Mouse (Mus musculus): ENCODE data around the gene Cped1.

Cped1 gene

DNA sequence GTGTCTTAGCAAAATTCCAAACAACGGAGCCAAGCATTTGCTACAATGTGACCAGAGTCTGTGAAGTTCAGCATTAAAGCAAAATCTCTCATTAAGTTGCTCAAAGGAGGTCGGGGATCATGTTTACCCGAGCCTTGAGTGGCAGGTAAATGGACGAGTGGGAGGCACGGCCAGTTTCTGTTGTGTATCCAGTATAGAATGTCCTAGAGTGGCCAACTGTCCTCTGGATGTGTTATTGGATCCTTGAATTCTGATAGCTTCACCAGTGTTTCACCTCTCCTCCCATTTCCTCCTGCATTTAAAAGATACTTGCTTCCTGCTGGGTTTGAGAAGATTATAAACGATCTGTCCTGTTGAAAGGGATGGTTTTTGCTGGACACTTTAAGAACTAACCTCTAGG lies 14.4 kb downstream of the Cped1 start:
- no peak for DNase-seq (ENCODE audit: low spot score)

DNA sequence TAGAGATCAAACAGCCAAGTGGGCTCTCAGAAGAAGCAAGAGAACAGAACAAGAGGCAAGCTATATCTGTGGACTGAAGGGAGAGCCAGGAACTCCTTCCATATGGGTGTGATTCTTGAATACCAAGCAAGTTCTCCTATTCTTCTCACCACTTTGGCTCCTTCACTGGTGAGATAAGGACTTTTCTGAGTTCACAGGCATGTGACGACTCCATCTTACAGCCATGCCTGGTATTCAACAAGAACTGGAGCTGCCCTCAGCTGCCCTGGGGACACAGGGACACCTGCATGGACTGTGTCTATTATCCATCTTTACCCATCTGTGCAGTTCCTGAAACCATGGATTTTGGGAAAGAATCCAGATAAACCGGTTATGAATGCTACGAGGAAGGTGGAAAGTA lies 15.2 kb downstream of the Cped1 start:
- DNase-seq (ENCODE audit: low spot score): no peak

DNA sequence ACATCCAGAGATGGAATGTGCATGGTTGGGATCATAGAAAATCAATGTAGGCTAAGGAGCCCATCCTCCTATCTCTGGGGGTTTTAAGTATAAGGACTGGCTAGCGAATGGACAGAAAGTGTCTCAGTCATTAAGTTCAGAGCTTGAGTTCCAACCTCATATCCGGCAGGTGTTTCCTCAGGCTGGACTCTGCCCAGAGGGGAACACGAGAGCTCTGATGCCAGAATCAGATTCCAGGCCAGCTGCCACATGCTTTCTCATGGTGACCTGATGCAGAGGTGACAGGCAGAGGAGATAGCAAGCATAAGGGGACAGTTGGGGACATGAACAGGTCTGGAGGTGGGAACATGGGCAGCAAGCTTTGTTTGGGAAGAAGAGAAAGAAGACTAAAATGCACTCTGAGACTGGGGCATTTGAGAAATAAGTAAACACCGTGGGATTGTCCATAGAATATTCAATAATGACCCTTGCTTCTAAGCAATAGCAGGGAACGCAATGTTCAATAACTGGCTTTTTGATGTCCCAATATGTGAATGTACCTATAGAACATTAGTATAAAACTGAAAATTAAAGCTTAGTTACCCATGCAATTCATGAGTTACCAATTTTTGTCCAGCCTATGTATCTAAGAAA lies 15.7 kb downstream of the Cped1 start:
- no peak for DNase-seq (ENCODE audit: low spot score)

DNA sequence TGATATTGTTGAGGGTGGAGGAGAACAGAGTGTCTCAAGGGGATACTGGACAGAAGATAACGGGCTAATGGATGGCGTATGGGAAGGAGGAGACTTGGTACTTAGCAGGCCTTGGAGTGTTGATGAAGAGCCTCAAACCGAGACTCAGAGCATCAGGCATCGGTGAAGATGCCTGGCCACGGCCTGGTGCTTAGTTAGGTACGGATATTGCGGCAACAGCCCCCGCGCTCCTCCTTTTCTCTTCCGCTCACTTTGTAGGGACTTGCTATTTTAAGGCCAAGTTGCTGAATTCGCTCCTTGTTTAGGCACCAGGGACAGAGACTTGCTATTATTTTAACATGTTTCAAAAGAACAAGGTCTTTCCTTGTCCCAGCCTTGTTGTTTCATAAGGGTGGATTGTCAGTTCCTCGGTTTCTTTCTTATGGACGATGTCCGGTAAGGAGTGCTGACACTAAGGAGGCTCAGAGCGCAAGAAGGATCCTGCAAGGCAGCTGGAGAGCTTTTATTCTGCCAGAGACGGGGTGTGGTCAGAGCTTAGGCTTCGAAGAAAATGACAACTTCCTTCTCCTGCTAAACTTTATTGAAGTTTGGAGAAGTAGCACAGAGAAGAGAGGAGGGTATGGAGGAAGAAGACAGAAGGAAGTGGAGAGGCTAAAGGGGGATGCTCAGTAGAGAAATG lies 16.9 kb downstream of the Cped1 start:
- no peak for DNase-seq (ENCODE audit: low spot score)

DNA sequence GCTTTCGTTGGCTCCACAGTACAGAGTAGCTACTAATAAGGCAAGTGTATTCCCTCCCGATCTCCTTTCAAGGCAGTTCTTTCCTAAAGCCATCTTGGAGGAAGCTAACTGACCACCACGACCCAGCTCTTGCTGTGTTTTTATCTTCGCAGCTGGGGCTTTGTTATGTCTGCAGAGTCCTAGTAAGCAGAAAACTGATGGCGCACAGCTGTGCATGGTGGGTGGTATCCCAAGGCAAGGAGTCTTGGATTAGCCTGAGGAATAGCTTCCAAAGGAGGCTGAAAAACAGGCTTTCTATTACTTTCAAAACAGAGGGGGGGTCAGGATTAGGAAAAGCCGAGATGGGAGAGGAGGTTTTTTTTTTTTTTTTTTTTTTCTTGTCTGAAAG lies 17.5 kb downstream of the Cped1 start:
- DNase-seq (ENCODE audit: low spot score): no peak

DNA sequence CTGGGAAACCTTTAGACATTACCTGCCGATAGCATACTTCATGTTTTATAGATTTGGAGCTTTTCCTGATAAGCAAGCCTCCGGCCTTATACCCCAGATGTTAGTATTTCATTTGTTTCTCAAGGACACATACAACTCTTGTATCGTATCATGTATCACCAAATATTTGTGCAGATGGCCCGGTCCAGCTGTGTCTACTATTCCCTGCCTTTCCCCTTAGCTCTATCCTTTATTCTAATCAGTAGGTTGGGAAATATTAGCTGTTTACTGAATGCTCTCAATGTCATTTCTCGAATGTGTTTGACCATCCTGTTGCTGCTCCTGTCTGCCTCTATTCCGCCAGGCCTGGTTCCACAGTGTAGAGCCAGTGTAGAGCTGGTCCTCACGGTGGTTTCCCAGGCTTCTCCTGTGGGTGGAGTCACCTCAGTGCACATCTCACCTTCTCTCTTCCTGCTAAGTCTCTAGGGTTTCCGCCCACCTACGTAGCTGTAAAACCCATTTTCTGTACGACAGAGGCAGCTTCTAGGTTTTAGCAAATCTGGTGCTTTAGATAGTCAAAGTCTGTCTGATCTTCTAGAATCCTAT lies 18.3 kb downstream of the Cped1 start:
- no peak for DNase-seq (ENCODE audit: low spot score)

DNA sequence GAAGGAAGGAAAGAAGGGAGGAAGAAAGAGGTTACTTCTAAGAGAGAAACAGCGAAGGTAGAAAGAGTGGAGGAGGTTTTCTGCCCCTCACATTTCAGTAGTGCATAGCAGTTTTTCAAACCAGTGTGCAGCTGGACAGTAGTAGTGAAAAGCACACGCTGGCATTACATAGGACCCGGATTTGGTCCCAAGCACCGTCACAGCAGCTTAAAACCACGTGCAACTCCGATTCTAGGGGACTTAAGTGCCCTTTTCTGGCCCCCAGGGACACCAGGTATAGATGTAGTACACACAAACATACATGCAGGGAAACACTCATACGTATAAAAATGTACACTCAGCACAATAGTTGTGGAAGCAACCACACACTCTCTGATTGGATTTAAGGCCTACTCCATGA lies 22.6 kb downstream of the Cped1 start:
- no peak for DNase-seq (ENCODE audit: low spot score)

DNA sequence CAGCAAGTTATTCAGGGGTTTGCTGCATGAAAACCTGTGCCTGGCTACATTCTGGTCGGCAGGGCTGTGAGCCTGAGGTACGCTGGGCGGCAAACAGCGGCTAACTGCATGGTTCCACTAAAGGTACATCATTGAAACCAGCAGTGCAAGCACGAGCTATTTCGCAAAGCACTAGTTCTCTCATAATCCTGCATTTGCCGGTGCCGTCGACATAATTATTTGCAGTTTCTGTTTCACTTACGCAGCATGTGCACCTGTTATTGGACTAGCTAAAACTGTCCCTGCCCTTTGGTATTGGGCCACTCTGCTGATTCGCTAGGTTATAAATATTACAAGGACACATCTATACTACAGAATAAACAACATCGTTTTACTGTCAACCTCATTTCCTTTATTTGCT lies 24.5 kb downstream of the Cped1 start:
- DNase-seq (ENCODE audit: low spot score): no peak

DNA sequence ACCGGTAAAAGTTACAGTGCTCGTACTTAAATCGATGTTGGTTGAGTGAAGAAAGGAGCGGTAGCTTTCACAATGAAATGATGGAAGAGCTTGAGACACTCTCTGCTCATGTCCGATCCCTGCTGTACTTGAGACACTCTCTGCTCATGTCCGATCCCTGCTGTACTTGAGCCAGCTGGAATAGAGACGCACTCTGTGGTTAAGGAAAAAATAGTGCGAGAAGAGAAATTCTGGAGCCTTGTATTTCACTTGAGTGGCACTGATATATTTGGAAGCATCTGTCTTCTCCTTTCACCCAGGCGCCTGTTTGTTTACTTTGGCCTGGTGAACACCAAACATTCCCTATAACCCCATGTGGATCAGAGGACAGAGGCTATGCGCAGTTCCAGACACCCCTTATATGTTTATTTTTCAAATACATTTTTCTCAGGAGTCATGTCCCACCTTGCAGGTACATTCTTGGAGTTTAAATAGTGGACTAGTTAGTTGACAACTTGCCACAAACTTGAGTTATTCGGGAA lies 25.1 kb downstream of the Cped1 start:
- no peak for DNase-seq (ENCODE audit: low spot score)

DNA sequence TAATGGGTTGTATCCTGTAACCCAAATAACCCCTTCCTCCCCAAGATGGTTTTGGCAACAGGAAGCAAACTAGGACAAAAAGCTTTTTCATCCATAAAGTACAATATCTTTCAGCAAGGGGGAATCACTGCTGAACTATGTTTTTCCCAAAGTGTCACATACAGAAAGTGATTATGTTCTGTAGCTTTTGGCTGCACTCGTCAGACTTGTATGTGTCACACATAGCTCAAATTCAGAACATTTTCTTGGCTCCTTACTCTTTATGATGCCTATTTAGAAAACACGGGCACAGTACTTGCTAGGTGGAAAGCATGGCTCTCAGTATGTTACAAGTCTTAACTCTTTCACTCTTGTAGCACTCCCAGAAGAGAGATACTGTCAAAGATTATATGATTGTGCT lies 25.8 kb downstream of the Cped1 start:
- no peak for DNase-seq (ENCODE audit: low spot score)

DNA sequence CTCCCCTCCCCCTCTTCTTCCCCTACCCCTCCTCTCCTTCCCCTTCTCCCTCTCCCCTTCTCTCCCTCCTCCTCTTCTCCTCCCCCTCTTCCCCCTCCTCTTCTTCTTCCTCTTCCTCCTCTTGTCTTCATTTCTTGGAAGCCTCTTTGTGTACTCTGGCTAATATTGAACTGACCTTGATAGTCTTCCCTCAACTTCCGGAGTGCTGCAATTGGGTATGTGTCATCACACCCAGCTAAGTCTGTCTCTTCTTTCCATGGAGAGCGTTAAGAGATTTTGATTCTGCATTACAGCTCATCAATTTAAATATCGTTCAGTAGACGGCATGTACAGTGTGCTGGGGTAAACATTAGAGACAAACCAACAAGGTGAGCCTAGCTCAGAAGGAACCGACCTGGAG lies 26.4 kb downstream of the Cped1 start:
- DNase-seq (ENCODE audit: low spot score): no peak

DNA sequence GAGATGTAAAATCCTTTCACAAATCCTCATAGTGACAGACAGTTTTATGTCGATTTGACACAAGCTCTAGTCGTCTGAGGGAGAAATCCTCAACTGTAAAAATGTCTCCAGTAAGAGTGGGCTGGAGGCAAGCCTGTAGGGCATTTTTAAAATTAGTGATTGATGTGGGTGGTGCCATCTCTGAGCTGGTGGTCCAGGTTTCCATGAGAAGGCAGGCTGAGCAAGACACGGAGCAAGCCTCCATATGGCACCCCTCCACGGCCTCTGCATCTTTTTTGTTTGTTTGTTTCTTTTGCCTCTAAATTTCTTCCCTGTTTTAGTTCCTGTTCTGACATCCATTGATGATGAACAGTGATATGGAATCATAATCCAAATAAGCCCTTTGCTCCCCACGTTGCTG lies 26.8 kb downstream of the Cped1 start:
- no peak for DNase-seq (ENCODE audit: low spot score)

DNA sequence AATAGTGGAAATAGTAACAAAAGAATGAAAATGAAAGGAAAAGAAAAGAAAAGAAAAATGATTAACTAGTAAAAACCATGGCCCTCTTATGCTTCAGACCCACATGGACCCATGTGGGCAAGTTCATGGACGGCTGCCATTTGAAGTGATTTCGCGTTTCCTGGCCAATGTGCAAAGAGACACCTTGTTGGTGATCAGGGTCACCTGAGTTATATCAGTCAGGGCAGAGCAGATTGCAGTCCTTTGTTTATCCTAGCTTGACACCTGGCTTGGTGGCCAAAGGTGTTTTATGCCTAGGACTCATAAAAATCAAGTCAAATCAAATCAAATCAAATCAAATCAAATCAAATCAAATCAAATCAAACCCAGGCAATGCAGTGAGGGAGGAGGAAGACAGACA lies 27.7 kb downstream of the Cped1 start:
- DNase-seq (ENCODE audit: low spot score): no peak

DNA sequence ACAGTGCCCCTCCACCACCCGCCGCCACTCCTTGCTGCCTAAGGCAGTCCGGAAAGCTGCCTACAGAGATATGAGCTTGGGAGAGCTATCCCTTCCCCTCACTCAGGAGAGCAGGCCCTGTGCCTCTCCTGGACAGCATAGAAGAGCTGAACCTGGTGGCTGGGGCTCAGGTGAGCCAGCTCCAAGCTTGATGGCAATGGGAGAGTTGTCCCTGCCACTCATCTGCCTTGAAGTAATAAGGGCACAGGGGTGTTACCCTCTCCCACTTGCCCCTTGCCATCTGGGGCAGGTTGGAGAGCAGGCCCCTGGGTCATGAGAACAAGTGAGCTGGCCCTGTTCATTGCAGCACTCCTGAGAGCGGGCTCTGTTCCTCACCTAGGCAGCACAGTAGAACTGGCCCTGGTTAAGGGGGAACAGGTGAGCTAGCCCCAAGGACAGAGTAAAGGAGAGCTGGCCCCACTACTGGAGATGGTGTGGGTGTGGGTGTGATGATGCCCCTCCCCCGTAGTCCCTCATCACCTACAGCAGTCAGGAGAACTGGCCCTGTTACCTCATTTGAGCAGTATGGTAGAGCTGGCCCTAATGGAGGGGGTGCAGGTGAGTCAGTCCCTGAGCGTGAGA lies 28.7 kb downstream of the Cped1 start:
- DNase-seq (ENCODE audit: low spot score): no peak

DNA sequence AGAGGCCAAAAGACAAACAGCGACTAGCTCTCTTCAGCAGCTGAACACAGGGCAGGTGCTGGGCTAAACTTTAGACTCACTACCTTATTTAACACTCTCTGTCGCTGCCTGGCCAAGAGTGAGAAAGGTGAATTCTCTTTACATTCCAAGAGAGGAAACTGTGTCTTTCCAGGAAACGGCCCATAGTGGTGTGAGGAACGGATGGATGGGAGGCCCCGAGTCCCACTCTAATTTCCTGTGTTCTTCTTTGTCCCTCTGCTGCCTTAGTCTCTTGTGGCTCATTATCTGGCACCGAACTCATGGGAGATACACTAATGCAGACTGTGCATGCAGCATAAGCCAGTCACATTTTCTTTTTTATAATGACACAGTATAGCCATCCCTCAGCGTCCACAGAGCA lies 31.9 kb downstream of the Cped1 start:
- DNase-seq (ENCODE audit: low spot score): no peak

DNA sequence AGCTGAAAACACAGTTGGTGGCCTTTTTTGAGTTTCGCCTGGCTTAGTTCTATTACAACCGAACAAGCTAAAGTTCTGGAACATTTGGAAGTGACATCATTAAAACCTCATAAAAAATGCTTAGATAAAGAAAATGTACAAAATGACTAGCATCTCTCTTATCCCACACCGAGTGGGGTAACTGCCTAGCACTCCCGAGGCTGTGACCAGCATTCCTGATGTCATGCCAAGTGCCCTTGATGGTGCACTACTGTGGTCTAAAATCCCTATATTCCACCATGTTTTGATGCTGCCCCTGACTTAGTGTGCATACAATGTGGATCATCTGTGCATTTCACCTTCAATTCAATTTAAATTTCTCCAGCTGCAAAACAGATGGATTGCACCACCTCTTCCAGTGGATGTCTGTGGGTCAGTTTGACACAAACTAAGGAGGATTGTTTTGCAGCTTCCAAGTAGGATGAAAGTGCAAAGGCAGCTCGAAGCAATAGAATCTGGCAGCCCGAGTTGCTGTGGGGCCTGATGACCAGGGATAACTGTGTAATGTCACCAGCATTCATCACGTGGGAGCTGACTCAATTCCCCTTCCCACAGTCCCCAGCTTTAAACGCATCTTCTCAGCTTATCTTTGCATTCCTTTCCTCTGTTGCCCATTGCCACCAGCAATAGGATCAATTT lies 33.2 kb downstream of the Cped1 start:
- DNase-seq (ENCODE audit: low spot score): no peak

DNA sequence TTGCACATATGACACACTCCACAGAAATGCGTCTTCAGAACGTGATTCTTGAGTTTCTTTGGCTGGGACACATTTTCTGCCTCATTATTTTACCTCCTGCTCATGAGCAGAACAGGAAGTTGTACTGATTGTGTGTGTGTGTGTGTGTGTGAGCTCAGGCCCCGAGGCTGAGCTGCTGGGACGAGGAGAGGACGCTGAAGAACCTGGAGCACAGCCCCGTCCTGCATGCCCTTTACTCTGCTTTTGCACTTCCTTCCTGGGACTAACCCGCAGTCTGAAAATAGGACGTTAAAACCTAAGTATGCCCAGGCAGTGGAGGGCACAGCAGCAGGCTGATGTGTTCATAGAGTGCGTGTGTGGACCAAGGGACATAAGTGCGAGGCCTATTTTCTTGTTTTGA lies 33.9 kb downstream of the Cped1 start:
- DNase-seq (ENCODE audit: low spot score): no peak

DNA sequence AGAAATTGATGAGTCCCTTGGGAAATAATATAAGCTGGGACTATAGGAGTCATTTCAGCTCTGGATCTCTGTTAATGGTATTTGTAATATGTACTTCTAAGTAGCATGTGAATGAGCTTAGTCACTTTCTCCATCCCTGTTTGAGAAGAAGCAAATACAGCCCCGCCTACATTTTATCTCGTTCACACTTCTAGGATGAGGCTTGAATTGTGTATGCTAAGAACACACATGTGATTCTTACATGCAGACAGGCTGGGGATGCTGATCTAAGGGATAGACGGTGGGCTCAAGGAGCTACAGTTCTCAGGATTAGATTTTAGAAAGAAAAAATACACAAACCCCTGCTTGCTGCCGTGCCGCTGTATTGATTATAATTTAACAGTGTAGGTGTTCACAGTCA lies 35.0 kb downstream of the Cped1 start:
- DNase-seq (ENCODE audit: low spot score): no peak

DNA sequence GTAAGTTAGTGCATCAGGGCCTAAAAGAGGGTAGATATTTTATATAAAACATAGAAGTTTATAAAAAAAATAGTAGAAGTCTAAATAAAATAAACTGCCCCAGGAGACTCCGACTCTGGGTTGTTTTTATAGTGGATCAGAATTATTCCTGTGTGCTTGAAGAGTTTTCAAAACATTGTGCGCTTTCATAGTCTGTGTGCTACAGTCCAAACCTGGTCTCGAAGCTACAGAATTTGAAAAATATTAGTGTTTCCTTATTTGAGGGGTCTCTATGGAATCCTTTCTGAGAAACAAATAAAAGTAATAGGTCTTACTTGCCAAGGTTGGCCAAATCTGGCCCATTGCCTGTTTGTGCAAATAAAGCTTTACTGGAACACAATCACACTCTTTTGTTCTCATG lies 35.6 kb downstream of the Cped1 start:
- DNase-seq (ENCODE audit: low spot score): no peak

DNA sequence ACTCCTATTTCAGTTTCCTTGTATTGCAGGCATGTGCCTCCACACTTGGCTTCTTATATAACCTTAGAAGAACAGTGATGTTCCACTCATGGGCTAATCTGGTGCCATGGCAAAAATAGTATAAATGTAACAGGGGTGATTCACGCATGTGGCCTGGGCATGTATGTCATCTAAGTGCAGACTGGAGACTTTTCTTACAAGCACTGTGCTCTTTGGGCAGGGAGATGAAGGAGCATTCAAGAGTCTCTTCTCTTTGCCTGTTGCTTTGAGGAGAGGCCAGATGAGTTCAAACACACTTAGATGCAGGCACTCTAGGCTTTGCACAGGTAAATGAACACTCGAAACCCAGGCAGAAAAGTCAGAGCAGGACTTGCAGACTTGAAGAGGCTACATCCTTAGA lies 38.5 kb downstream of the Cped1 start:
- no peak for DNase-seq (ENCODE audit: low spot score)

DNA sequence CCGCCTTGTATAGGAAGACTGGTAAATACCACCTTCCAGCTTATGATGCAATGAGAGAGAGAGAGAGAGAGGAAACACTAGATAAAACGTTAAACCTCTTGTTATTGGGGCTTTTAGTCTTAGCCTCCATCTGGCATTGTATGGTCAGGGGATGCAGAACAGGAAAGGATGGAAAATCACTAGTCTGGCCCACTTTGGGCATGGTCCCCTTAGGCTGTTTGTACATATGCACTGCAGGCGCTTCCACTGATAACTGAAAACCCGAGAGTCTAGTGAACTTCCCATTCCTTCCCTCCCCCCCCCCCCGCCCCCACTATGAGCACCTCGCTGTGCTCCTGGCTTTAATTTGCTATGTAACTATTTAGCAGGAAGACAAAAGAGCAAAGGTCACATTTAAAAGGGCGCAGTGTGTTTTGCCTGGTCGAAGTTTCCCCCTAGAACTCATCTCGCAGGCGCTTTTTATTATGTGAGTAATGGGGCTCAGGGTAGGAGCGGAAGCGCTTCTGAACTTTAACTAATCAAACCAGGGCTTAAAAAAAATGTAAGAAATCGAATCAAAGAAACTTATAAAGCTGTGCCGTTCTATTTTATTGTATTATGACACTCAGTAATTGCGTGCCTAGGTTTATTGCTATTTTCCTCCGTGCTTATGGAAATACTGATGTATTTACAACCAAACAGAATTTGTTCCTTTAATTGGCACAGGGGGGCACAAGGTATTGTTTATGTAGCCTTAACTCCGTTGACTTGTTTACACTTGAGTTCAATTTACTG lies 40.1 kb downstream of the Cped1 start:
- DNase-seq (ENCODE audit: low spot score): no peak

DNA sequence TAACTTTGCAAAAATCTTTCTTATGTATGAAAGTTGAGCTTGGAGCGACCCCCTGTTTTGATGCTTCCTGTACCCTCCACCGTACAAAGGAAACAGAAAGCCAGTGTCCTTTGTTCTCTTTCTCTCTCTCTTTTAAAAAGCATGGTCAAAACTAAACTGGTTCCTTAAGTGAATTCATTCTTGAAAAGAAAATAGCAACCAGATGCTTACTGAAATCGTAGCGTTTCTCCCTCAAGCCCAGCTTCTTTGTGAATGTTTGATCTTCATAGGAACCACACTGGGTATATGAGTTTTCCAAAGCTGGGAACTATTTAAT lies 40.6 kb downstream of the Cped1 start:
- no peak for DNase-seq (ENCODE audit: low spot score)

Data from ovary, postnatal 14 days (tissue).